In genomic region chr1:172319921-172320411, GRCm38 (mm10) we compare ENCODE assay signal across 12 mouse cellular contexts. TPM values are rescaled to one million over a fixed set of nuclear protein-coding genes. Genes with fewer than 3 reads are reported as not detected.
A peak's percentile ranks its signal among the peaks of the same experiment; 100 is the strongest.
DNase-seq lines count a peak whose midpoint lies in the region; ATAC-seq lines count a peak whose summit lies in the region.
"Had no signal": no experiment of that assay in that cellular context is flagged by ENCODE, and none has a peak within 500 bp of the region (broad histone marks: within the 10 kb centered on the region; RNA-seq: fewer than 3 reads in every experiment).

No protein-coding gene starts in this region.

- H3K4me2 ChIP-seq in forebrain, embryonic 16.5 days (ENCODE audit: low read length): no peak overlapping the region
- H3K4me2 ChIP-seq in midbrain, embryonic 13.5 days (replicated peaks): no peak overlapping the region
- H3K4me2 ChIP-seq: liver, embryonic 13.5 days had no signal

- H3K4me3 ChIP-seq in forebrain, embryonic 16.5 days (replicated peaks; ENCODE audit: low read length): no peak overlapping the region
- H3K4me3 ChIP-seq in midbrain, embryonic 13.5 days (replicated peaks): no peak overlapping the region
- H3K4me3 ChIP-seq: liver, embryonic 13.5 days had no signal

- H3K36me3 ChIP-seq in forebrain, embryonic 16.5 days (ENCODE audit: control insufficient read depth, insufficient read depth): 0 out of 2 replicates have a peak, but pooled peaks cover 2% of the 10 kb centered on the region
- peaks cover 19% of the 10 kb centered on the region; the same call in 1 of the 2 replicates for H3K36me3 ChIP-seq in midbrain, embryonic 13.5 days

- H3K9me3 ChIP-seq in forebrain, embryonic 16.5 days (ENCODE audit: control insufficient read depth, low read length): no peaks in the 10 kb centered on the region
- H3K9me3 ChIP-seq in midbrain, embryonic 13.5 days: no peaks in the 10 kb centered on the region
- H3K9me3 ChIP-seq: liver, embryonic 13.5 days had no signal

- no peaks in the 10 kb centered on the region for H3K27me3 ChIP-seq in forebrain, embryonic 16.5 days (replicated peaks; ENCODE audit: control insufficient read depth, insufficient read depth, low read length)
- H3K27me3 ChIP-seq in midbrain, embryonic 13.5 days: peaks cover 3% of the 10 kb centered on the region; the same call in 1 of the 2 replicates

- ATAC-seq in forebrain, embryonic 16.5 days: peak; percentile 54
- peak; percentile 32 for ATAC-seq in midbrain, embryonic 13.5 days
- ATAC-seq: activated CD4-positive, CD25-positive, alpha-beta regulatory T cell, adult 4 months had no signal

- peak; percentile 4 for DNase-seq in gastrocnemius, postnatal 25 days
- DNase-seq in gastrocnemius, postnatal 36 days: no peak
- DNase-seq in cerebellum, postnatal 14 days: peak; percentile 47 to 52
- no peak for DNase-seq in kidney, postnatal 4 days
- DNase-seq in thymus, postnatal 36 days: no peak
- DNase-seq: heart, postnatal 36 days; liver, embryonic 13.5 days; thymus, adult 2 months had no signal

- H3K4me1 ChIP-seq in forebrain, embryonic 16.5 days (replicated peaks; ENCODE audit: control insufficient read depth, insufficient read depth, low read length): peaks cover 39% of the 10 kb centered on the region
- H3K4me1 ChIP-seq in midbrain, embryonic 13.5 days (replicated peaks): peaks cover 75% of the 10 kb centered on the region
- H3K4me1 ChIP-seq: liver, embryonic 13.5 days had no signal

- 17% methylated on average over 5 of the region's 5 CpGs for WGBS in forebrain, embryonic 16.5 days
- WGBS in midbrain, embryonic 13.5 days: 27% methylated on average over 5 of the region's 5 CpGs

- peak overlapping the region; percentile 80 for H3K27ac ChIP-seq in forebrain, embryonic 16.5 days (ENCODE audit: low read length)
- H3K27ac ChIP-seq in midbrain, embryonic 13.5 days: peak overlapping the region; percentile 70
- H3K27ac ChIP-seq: liver, embryonic 13.5 days had no signal

- H3K9ac ChIP-seq in forebrain, embryonic 16.5 days (replicated peaks; ENCODE audit: low read depth, low read length): no peak overlapping the region
- no peak overlapping the region for H3K9ac ChIP-seq in midbrain, embryonic 13.5 days (replicated peaks)
- H3K9ac ChIP-seq: liver, embryonic 13.5 days had no signal

- intact Hi-C loops in gastrocnemius, postnatal 36 days (cut with DNase I): loop anchor here (5.0 kb wide), 2 partner anchors 198 to 273 kb away; no protein-coding TSS in a partner anchor

RNA-seq across cellular contexts. Expression of gene Kcnj9, which starts 9.2 kb away (rescaled TPM):
- not detected for total RNA-seq in gastrocnemius, postnatal 25 days (2021)
- total RNA-seq in gastrocnemius, postnatal 36 days (2021): not detected
- polyA plus RNA-seq in forebrain, embryonic 16.5 days (2015; fragmentation: Nextera tagmentation; extraction: Ambion mirVana): 2.6 and 4.2 TPM in 2 replicates
- polyA plus RNA-seq in midbrain, embryonic 13.5 days (2015; fragmentation: Nextera tagmentation; extraction: Ambion mirVana): 3.6 and 3.9 TPM in 2 replicates
- total RNA-seq: heart, postnatal 36 days; megakaryocyte, adult 5-6 weeks had no signal
- polyA plus RNA-seq: liver, embryonic 13.5 days had no signal

RNA-seq across cellular contexts. Expression of gene Kcnj10, which starts 21.0 kb away (rescaled TPM):
- under 1 TPM; 0.08 to 0.13 TPM for total RNA-seq in gastrocnemius, postnatal 25 days (2021)
- total RNA-seq in gastrocnemius, postnatal 36 days (2021): not detected
- polyA plus RNA-seq in forebrain, embryonic 16.5 days (2015; fragmentation: Nextera tagmentation; extraction: Ambion mirVana): 2.1 and 2.2 TPM in 2 replicates
- polyA plus RNA-seq in midbrain, embryonic 13.5 days (2015; fragmentation: Nextera tagmentation; extraction: Ambion mirVana): 0.98 TPM in 2 replicates

RNA-seq across cellular contexts. Expression of gene Atp1a2, which starts 22.1 kb away (rescaled TPM):
- 1,000 to 10,000 TPM; 1,026 to 1,397 TPM for total RNA-seq in gastrocnemius, postnatal 25 days (2021)
- 1,000 to 10,000 TPM in 1 of 2 experiments, 100 to 1,000 TPM in 1; 930 to 1,020 TPM for total RNA-seq in gastrocnemius, postnatal 36 days (2021)
- 42.4 and 47.1 TPM in 2 replicates for polyA plus RNA-seq in forebrain, embryonic 16.5 days (2015; fragmentation: Nextera tagmentation; extraction: Ambion mirVana)
- polyA plus RNA-seq in midbrain, embryonic 13.5 days (2015; fragmentation: Nextera tagmentation; extraction: Ambion mirVana): 25.3 and 25.8 TPM in 2 replicates
- total RNA-seq: megakaryocyte, adult 5-6 weeks had no signal

RNA-seq across cellular contexts. Expression of gene Pigm, which starts 56.4 kb away (rescaled TPM):
- 1 to 10 TPM; 3.4 to 3.6 TPM for total RNA-seq in gastrocnemius, postnatal 25 days (2021)
- total RNA-seq in gastrocnemius, postnatal 36 days (2021): 1 to 10 TPM; 3.3 to 4.0 TPM
- 4.5 and 4.7 TPM in 2 replicates for polyA plus RNA-seq in forebrain, embryonic 16.5 days (2015; fragmentation: Nextera tagmentation; extraction: Ambion mirVana)
- polyA plus RNA-seq in midbrain, embryonic 13.5 days (2015; fragmentation: Nextera tagmentation; extraction: Ambion mirVana): 4.9 and 5.7 TPM in 2 replicates

RNA-seq across cellular contexts. Expression of gene Igsf8, which starts 58.5 kb away (rescaled TPM):
- 10 to 100 TPM in 1 of 2 experiments, 1 to 10 TPM in 1; 9.2 to 10.7 TPM for total RNA-seq in gastrocnemius, postnatal 25 days (2021)
- 1 to 10 TPM; 8.4 to 9.8 TPM for total RNA-seq in gastrocnemius, postnatal 36 days (2021)
- polyA plus RNA-seq in forebrain, embryonic 16.5 days (2015; fragmentation: Nextera tagmentation; extraction: Ambion mirVana): 136 and 152 TPM in 2 replicates
- polyA plus RNA-seq in midbrain, embryonic 13.5 days (2015; fragmentation: Nextera tagmentation; extraction: Ambion mirVana): 90.3 and 112 TPM in 2 replicates

Comparison
In these comparisons a context has a peak if more than half of its experiments do, and no peak if none do; other contexts are left out.
1. DNase-seq: peak in gastrocnemius, postnatal 25 days (single experiment) and cerebellum, postnatal 14 days (2 of 2); none in gastrocnemius, postnatal 36 days (0 of 2), kidney, postnatal 4 days (0 of 2) and thymus, postnatal 36 days (0 of 2).